In genomic region chr13:9180221-9180620, GRCm38 (mm10) we compare ENCODE assay signal across 10 mouse cellular contexts.
A peak's percentile ranks its signal among the peaks of the same experiment; 100 is the strongest.
DNase-seq lines count a peak whose midpoint lies in the region; ATAC-seq and TF ChIP-seq lines count a peak whose summit lies in the region.
"Had no signal": no experiment of that assay in that cellular context is flagged by ENCODE, and none has a peak within 500 bp of the region (broad histone marks: within the 10 kb centered on the region; RNA-seq: fewer than 3 reads in every experiment).

No protein-coding gene starts in this region.

- no peaks in the 10 kb centered on the region for H3K9me3 ChIP-seq in heart, embryonic 11.5 days (replicated peaks; ENCODE audit: control insufficient read depth, low read length)
- H3K9me3 ChIP-seq: hindbrain, embryonic 15.5 days had no signal

- H3K4me3 ChIP-seq in gastrocnemius, adult 2 months, result peak overlapping the region; percentile 37
- no peak overlapping the region for H3K4me3 ChIP-seq in heart, embryonic 11.5 days (ENCODE audit: low read depth, low read length)
- H3K4me3 ChIP-seq: hindbrain, embryonic 15.5 days had no signal

- no peak for TF ChIP-seq CTCF in gastrocnemius, adult 2 months (IDR thresholded peaks at IDR 0.05)

- 49% methylated on average over 11 of the region's 11 CpGs for WGBS in heart, embryonic 11.5 days (ENCODE audit: insufficient replicate concordance)

- H3K9ac ChIP-seq in heart, embryonic 11.5 days (ENCODE audit: low read depth, low read length), result no peak overlapping the region
- H3K9ac ChIP-seq: hindbrain, embryonic 15.5 days had no signal

- peak overlapping the region; percentile 4 for H3K4me2 ChIP-seq in heart, embryonic 11.5 days
- H3K4me2 ChIP-seq: hindbrain, embryonic 15.5 days had no signal

- H3K27ac ChIP-seq in gastrocnemius, adult 2 months, result peak overlapping the region; percentile 20; the same call in 1 of the 2 replicates
- no peak overlapping the region for H3K27ac ChIP-seq in heart, embryonic 11.5 days (ENCODE audit: low read depth, low read length)
- H3K27ac ChIP-seq: hindbrain, embryonic 15.5 days had no signal

- ATAC-seq in heart, embryonic 11.5 days (replicated peaks; ENCODE audit: insufficient number of reproducible peaks, low FRiP score, low TSS enrichment), result no peak
- ATAC-seq in monocyte, adult 5-6 weeks (replicated peaks; ENCODE audit: insufficient number of reproducible peaks, low FRiP score, low TSS enrichment, poor library complexity, severe bottlenecking), result 0 out of 2 replicates have a peak, but pooled peaks have one; percentile 32

- no peak for DNase-seq in gastrocnemius, adult 2 months
- DNase-seq in gastrocnemius, adult 18-20 months (ENCODE audit: low spot score), result no peak
- peak; percentile 49 to 59 for DNase-seq in kidney, postnatal 36 days
- DNase-seq in cerebellum, postnatal 14 days, result no peak
- no peak for DNase-seq in cerebellum, adult 9-10 months
- DNase-seq in layer of hippocampus, adult 11-12 months (ENCODE audit: low spot score), result no peak
- DNase-seq: retina, postnatal 1 day had no signal

- intact Hi-C loops in gastrocnemius, adult 2 months (cut with DNase I), result loop anchor here (10.0 kb wide), 2 partner anchors 95 to 415 kb away; partner anchors contain the start of gene Dip2c

- H3K27me3 ChIP-seq in heart, embryonic 11.5 days (ENCODE audit: control insufficient read depth, insufficient read depth, low read length), result no peaks in the 10 kb centered on the region
- H3K27me3 ChIP-seq: hindbrain, embryonic 15.5 days had no signal

- no peaks in the 10 kb centered on the region for H3K36me3 ChIP-seq in heart, embryonic 11.5 days (ENCODE audit: control insufficient read depth, insufficient read depth, low read length)
- H3K36me3 ChIP-seq: hindbrain, embryonic 15.5 days had no signal

- H3K4me1 ChIP-seq in heart, embryonic 11.5 days (ENCODE audit: control insufficient read depth, insufficient read depth, low read length), result no peaks in the 10 kb centered on the region
- H3K4me1 ChIP-seq: hindbrain, embryonic 15.5 days had no signal

Comparison
In these comparisons a context has a peak if more than half of its experiments do, and no peak if none do; other contexts are left out.
1. DNase-seq: peak in kidney, postnatal 36 days (2 of 2); none in gastrocnemius, adult 2 months (single experiment), gastrocnemius, adult 18-20 months (single experiment), cerebellum, postnatal 14 days (0 of 2), cerebellum, adult 9-10 months (single experiment) and layer of hippocampus, adult 11-12 months (single experiment).